ENCODE assay signal across 8 mouse cellular contexts in the genomic region with DNA sequence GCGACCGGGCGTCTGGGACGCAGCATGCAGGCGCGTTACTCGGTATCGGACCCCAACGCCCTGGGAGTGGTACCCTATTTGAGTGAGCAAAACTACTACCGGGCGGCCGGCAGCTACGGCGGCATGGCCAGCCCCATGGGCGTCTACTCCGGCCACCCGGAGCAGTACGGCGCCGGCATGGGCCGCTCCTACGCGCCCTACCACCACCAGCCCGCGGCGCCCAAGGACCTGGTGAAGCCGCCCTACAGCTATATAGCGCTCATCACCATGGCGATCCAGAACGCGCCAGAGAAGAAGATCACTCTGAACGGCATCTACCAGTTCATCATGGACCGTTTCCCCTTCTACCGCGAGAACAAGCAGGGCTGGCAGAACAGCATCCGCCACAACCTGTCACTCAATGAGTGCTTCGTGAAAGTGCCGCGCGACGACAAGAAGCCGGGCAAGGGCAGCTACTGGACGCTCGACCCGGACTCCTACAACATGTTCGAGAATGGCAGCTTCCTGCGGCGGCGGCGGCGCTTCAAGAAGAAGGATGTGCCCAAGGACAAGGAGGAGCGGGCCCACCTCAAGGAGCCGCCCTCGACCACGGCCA. TPM values are rescaled to one million over a fixed set of nuclear protein-coding genes. Genes with fewer than 3 reads are reported as not detected.
DNase-seq lines count a peak whose midpoint lies in the region; ATAC-seq and TF ChIP-seq lines count a peak whose summit lies in the region.

No protein-coding gene starts in this region.

- peak; percentile 38; the same call in 1 of the 2 replicates for ATAC-seq in heart, embryonic 15.5 days (replicated peaks; ENCODE audit: insufficient number of reproducible peaks, insufficient read depth, low FRiP score, low read depth)
- ATAC-seq in liver, embryonic 11.5 days (replicated peaks; ENCODE audit: low FRiP score) = peak; percentile 46; the same call in 1 of the 2 replicates
- 0 out of 2 replicates have a peak, but pooled peaks have one; percentile 32 for ATAC-seq in stomach, postnatal 0 days (ENCODE audit: low FRiP score, low TSS enrichment)
- no peak for ATAC-seq in frontal cortex, adult (ENCODE audit: low TSS enrichment)

- 1% methylated on average over 55 of the region's 55 CpGs for WGBS in heart, embryonic 15.5 days
- 1% methylated on average over 55 of the region's 55 CpGs for WGBS in liver, embryonic 11.5 days
- WGBS in stomach, postnatal 0 days = under 1% methylated on average over 51 of the region's 55 CpGs

- H3K27me3 ChIP-seq in heart, embryonic 15.5 days = peaks cover 83% of the 10 kb centered on the region
- H3K27me3 ChIP-seq in liver, embryonic 11.5 days (replicated peaks; ENCODE audit: control insufficient read depth, insufficient read depth, low read length) = peaks cover 88% of the 10 kb centered on the region
- H3K27me3 ChIP-seq in stomach, postnatal 0 days (ENCODE audit: control insufficient read depth, insufficient read depth, low read length) = peaks cover 27% of the 10 kb centered on the region

- no peak for TF ChIP-seq EP300 in stomach, postnatal 0 days (optimal IDR thresholded peaks at IDR 0.05)

- H3K36me3 ChIP-seq in heart, embryonic 15.5 days = no peaks in the 10 kb centered on the region
- H3K36me3 ChIP-seq in liver, embryonic 11.5 days (ENCODE audit: control insufficient read depth, insufficient read depth, low read length) = no peaks in the 10 kb centered on the region; the same call in 1 of the 2 replicates
- H3K36me3 ChIP-seq in stomach, postnatal 0 days (ENCODE audit: control insufficient read depth, insufficient read depth, low read length) = no peaks in the 10 kb centered on the region; the same call in 1 of the 2 replicates

- peak overlapping the region; percentile 93 for H3K27ac ChIP-seq in heart, embryonic 15.5 days
- H3K27ac ChIP-seq in liver, embryonic 11.5 days (ENCODE audit: low read depth, low read length) = peak overlapping the region; percentile 73
- no peak overlapping the region for H3K27ac ChIP-seq in stomach, postnatal 0 days (replicated peaks)

- peak overlapping the region; percentile 89 for H3K4me2 ChIP-seq in heart, embryonic 15.5 days
- peak overlapping the region; percentile 84 for H3K4me2 ChIP-seq in liver, embryonic 11.5 days
- peak overlapping the region; percentile 90 for H3K4me2 ChIP-seq in stomach, postnatal 0 days (replicated peaks; ENCODE audit: low read depth)

- no peaks in the 10 kb centered on the region for H3K9me3 ChIP-seq in heart, embryonic 15.5 days (replicated peaks)
- no peaks in the 10 kb centered on the region for H3K9me3 ChIP-seq in liver, embryonic 11.5 days (ENCODE audit: control insufficient read depth, low read length)
- 0 out of 2 replicates have a peak, but pooled peaks cover 3% of the 10 kb centered on the region for H3K9me3 ChIP-seq in stomach, postnatal 0 days (ENCODE audit: control insufficient read depth, low read length)

- peak overlapping the region; percentile 64 for H3K9ac ChIP-seq in heart, embryonic 15.5 days
- H3K9ac ChIP-seq in liver, embryonic 11.5 days (ENCODE audit: low read depth, low read length) = peak overlapping the region; percentile 59; the same call in 1 of the 2 replicates
- H3K9ac ChIP-seq in stomach, postnatal 0 days (ENCODE audit: low read length) = peak overlapping the region; percentile 51

- 0 out of 2 replicates have a peak, but pooled peaks have one; percentile 5 for TF ChIP-seq CTCF in stomach, postnatal 0 days (IDR thresholded peaks at IDR 0.05; ENCODE audit: low read depth)

- peaks cover 30% of the 10 kb centered on the region for H3K4me1 ChIP-seq in heart, embryonic 15.5 days (replicated peaks)
- H3K4me1 ChIP-seq in liver, embryonic 11.5 days (replicated peaks; ENCODE audit: control insufficient read depth, insufficient read depth, low read length) = peaks cover 3% of the 10 kb centered on the region
- H3K4me1 ChIP-seq in stomach, postnatal 0 days (replicated peaks; ENCODE audit: control insufficient read depth, insufficient read depth) = no peaks in the 10 kb centered on the region

- peak; percentile 39 to 62 for DNase-seq in heart, adult 18-20 months
- DNase-seq in heart, adult 8-10 months (ENCODE audit: low spot score) = no peak
- DNase-seq in T-cell, adult 2 months (ENCODE audit: low spot score) = peak; percentile 39
- no peak for DNase-seq in liver, embryonic 11.5 days (ENCODE audit: low spot score)
- DNase-seq in stomach, postnatal 0 days (ENCODE audit: low spot score) = no peak
- DNase-seq in frontal cortex, postnatal 10 days (ENCODE audit: low spot score in 2 of 2) = no peak

- peak overlapping the region; percentile 68 for H3K4me3 ChIP-seq in heart, embryonic 15.5 days
- H3K4me3 ChIP-seq in liver, embryonic 11.5 days (ENCODE audit: low read depth, low read length) = peak overlapping the region; percentile 50
- peak overlapping the region; percentile 51 for H3K4me3 ChIP-seq in stomach, postnatal 0 days (ENCODE audit: low read depth, low read length)

RNA-seq across cellular contexts. Expression of a gene that starts 0.7 kb away (rescaled TPM):
- total RNA-seq in heart, adult 18-20 months (2021) = 1 to 10 TPM; 1.7 to 1.9 TPM
- total RNA-seq in heart, adult 8-10 months (2022) = 1 to 10 TPM; 1.4 to 2.2 (median 1.6) TPM
- polyA plus RNA-seq in heart, embryonic 15.5 days (2015; fragmentation: Nextera tagmentation; extraction: Ambion mirVana) = 6.4 and 8.5 TPM in 2 replicates
- polyA plus RNA-seq in liver, embryonic 11.5 days (2014; fragmentation: Nextera tagmentation; extraction: Ambion mirVana) = 2.6 and 3.4 TPM in 2 replicates
- 0.40 and 0.41 TPM in 2 replicates for polyA plus RNA-seq in stomach, postnatal 0 days (2015; fragmentation: Nextera tagmentation; extraction: Ambion mirVana)

RNA-seq across cellular contexts. Expression of a gene that starts 8.5 kb away (rescaled TPM):
- total RNA-seq in heart, adult 18-20 months (2021) = 10 to 100 TPM; 12.7 to 13.0 TPM
- 10 to 100 TPM; 15.3 to 17.1 (median 15.6) TPM for total RNA-seq in heart, adult 8-10 months (2022)
- 29.7 and 38.2 TPM in 2 replicates for polyA plus RNA-seq in heart, embryonic 15.5 days (2015; fragmentation: Nextera tagmentation; extraction: Ambion mirVana)
- polyA plus RNA-seq in liver, embryonic 11.5 days (2014; fragmentation: Nextera tagmentation; extraction: Ambion mirVana) = 48.1 and 50.6 TPM in 2 replicates
- polyA plus RNA-seq in stomach, postnatal 0 days (2015; fragmentation: Nextera tagmentation; extraction: Ambion mirVana) = 33.0 and 38.1 TPM in 2 replicates

RNA-seq across cellular contexts. Expression of a gene that starts 11.1 kb away (rescaled TPM):
- total RNA-seq in heart, adult 18-20 months (2021) = under 1 TPM; 0.10 to 0.18 TPM
- under 1 TPM in 3 of 4 experiments, not detected in 1; 0.08 to 0.26 (median 0.09) TPM for total RNA-seq in heart, adult 8-10 months (2022)
- polyA plus RNA-seq in heart, embryonic 15.5 days (2015; fragmentation: Nextera tagmentation; extraction: Ambion mirVana) = 0.34 and 0.94 TPM in 2 replicates
- 0.61 and 0.73 TPM in 2 replicates for polyA plus RNA-seq in liver, embryonic 11.5 days (2014; fragmentation: Nextera tagmentation; extraction: Ambion mirVana)
- polyA plus RNA-seq in stomach, postnatal 0 days (2015; fragmentation: Nextera tagmentation; extraction: Ambion mirVana) = 2.8 and 2.9 TPM in 2 replicates

RNA-seq across cellular contexts. Expression of a gene that starts 32.5 kb away (rescaled TPM):
- total RNA-seq in heart, adult 18-20 months (2021) = under 1 TPM; 0.15 to 0.31 TPM
- total RNA-seq in heart, adult 8-10 months (2022) = under 1 TPM in 3 of 4 experiments, not detected in 1; 0.19 to 0.34 (median 0.33) TPM
- polyA plus RNA-seq in heart, embryonic 15.5 days (2015; fragmentation: Nextera tagmentation; extraction: Ambion mirVana) = 3.3 and 9.6 TPM in 2 replicates
- polyA plus RNA-seq in liver, embryonic 11.5 days (2014; fragmentation: Nextera tagmentation; extraction: Ambion mirVana) = 37.6 and 37.8 TPM in 2 replicates
- 59.3 and 64.0 TPM in 2 replicates for polyA plus RNA-seq in stomach, postnatal 0 days (2015; fragmentation: Nextera tagmentation; extraction: Ambion mirVana)

Comparison
In these comparisons a context has a peak if more than half of its experiments do, and no peak if none do; other contexts are left out.
1. DNase-seq: peak in heart, adult 18-20 months (2 of 2) and T-cell, adult 2 months (single experiment); none in heart, adult 8-10 months (single experiment), liver, embryonic 11.5 days (single experiment), stomach, postnatal 0 days (single experiment) and frontal cortex, postnatal 10 days (0 of 2).
2. Peak in every context shown above with its lines, with median percentiles within 50 percentile points of each other: H3K4me2 ChIP-seq, H3K4me3 ChIP-seq and H3K9ac ChIP-seq.